Mouse (Mus musculus): ENCODE results near the gene Gna13. TPM values are rescaled to one million over a fixed set of nuclear protein-coding genes. Genes with fewer than 3 reads are reported as not detected.

The Gna13 gene
- polyA plus RNA-seq, 1 experiment from 2014 or later, result 27.0 TPM

DNA sequence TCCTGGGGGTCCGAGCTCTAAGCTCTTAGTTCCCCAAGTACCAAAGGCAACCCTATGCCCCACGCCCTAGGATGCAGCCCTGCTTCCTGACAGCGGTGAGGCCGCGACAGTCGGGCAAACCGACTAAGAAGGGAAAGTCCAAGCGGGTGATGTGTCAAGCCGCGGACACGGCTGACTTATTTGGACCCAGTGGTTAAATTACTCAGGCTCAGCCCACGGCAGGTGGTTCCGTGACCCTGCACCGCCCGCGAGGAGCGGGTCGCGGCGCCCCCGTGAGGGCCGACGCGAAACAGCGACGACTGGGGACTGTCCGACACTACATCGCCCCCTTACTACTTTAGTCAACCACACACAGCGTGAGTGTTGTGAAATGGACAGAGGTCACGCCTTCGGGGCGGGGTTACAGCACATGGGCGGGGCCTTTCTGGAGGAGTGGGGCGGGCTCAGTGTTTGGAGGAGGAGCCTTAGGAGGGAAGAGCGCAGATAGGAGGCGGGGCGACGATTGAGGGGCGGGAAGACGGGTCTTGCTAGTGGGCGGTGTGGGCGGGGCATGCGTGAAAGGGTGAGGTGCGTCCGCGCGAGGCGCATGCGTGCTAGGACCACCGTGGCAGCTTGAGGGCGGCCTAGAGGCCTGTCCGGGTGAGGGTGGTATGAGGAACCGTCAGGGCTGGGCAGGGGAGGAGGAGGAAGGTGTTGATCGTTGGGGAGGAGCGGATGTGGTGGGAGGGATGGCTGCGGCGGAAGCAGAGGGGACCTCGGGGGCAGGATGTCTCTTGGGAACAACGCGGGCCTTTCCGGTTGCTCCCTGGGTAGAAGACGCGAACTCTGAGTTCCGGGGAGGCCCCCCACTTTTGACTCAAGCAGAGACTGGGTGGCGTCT is 63.0 kb downstream of the Gna13 start, which contains the start of gene Amz2:
Gene Amz2, plus strand, starts transcription at position 555 of the 880 bp plus-strand sequence.
- ATAC-seq (ENCODE audit: insufficient number of reproducible peaks, insufficient read depth, low FRiP score, low read depth), result peak; percentile 97
- no peaks in the 10 kb centered on the region for H3K27me3 ChIP-seq (ENCODE audit: control insufficient read depth, insufficient read depth, low read length)

DNA sequence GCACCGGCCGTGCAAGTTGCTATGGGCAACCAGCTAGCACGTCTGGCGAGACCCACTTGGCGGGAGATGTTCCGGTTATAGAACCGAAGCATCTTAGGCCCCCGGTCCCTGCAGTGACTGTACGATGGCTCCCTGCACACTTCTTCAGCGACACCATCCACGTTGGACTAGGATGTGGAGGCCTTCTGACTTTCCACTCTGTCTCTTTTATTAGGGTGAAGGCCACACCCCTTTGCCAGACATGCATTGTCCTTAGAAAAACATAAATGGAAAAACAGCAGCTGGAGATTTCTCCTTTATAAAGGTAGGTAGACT is 63.6 kb downstream of the Gna13 start:
- peaks cover 3 to 10% of the 10 kb centered on the region in 2 experiments; a peak in 3 of 4 replicates for H3K4me1 ChIP-seq (ENCODE audit: control insufficient read depth in 2 of 2, insufficient read depth in 2 of 2, low read length in 2 of 2)
- peaks cover 28% of the 10 kb centered on the region for H3K36me3 ChIP-seq (ENCODE audit: control insufficient read depth, insufficient read depth, low read length)
- peak overlapping the region; percentile 71 for H3K4me2 ChIP-seq (ENCODE audit: low read length)
- no peak for ATAC-seq (ENCODE audit: insufficient number of reproducible peaks, insufficient read depth, low FRiP score, low read depth)
- under 1% methylated on average over 11 of the region's 11 CpGs for WGBS
- H3K9ac ChIP-seq (ENCODE audit: low read length), result peak overlapping the region; percentile 78
- H3K27me3 ChIP-seq (ENCODE audit: control insufficient read depth, insufficient read depth, low read length), result no peaks in the 10 kb centered on the region
- peak overlapping the region; percentile 79 to 87 for H3K27ac ChIP-seq (replicated peaks in 1 of 2; ENCODE audit: control insufficient read depth in 1 of 2, insufficient read depth in 1 of 2, low read depth in 2 of 2, low read length in 2 of 2)
- H3K4me3 ChIP-seq (ENCODE audit: control insufficient read depth in 1 of 2, insufficient read depth in 1 of 2, low read depth in 1 of 2, low read length in 2 of 2), result peak overlapping the region; percentile 59 to 82
- 0 out of 2 replicates have a peak, but pooled peaks cover 3% of the 10 kb centered on the region for H3K9me3 ChIP-seq (ENCODE audit: control insufficient read depth, low read length)

More for the DNA sequence above, 63.0 kb downstream of the Gna13 start, which contains the start of gene Amz2:
- Histone ChIP-seq H3K36me3 (ENCODE audit: control insufficient read depth, insufficient read depth, low read length) (peaks cover 24% of the 10 kb centered on the region), H3K4me1 (ENCODE audit: control insufficient read depth in 2 of 2, insufficient read depth in 2 of 2, low read length in 2 of 2) (peaks cover 2 to 8% of the 10 kb centered on the region in 2 experiments; a peak in 2 of 4 replicates), H3K4me3 (ENCODE audit: control insufficient read depth in 1 of 2, insufficient read depth in 1 of 2, low read depth in 1 of 2, low read length in 2 of 2) (peak within 1 kb of the TSS; percentile 59 to 82), H3K4me2 (ENCODE audit: low read length) (peak within 1 kb of the TSS; percentile 71), H3K27ac (replicated peaks in 1 of 2; ENCODE audit: control insufficient read depth in 1 of 2, insufficient read depth in 1 of 2, low read depth in 2 of 2, low read length in 2 of 2) (peak within 1 kb of the TSS; percentile 79 to 87), H3K9me3 (ENCODE audit: control insufficient read depth, low read length) (0 out of 2 replicates have a peak, but pooled peaks cover 3% of the 10 kb centered on the region), H3K9ac (ENCODE audit: low read length) (peak within 1 kb of the TSS; percentile 78)
- WGBS, result 1% methylated on average over 65 of the region's 65 CpGs

DNA sequence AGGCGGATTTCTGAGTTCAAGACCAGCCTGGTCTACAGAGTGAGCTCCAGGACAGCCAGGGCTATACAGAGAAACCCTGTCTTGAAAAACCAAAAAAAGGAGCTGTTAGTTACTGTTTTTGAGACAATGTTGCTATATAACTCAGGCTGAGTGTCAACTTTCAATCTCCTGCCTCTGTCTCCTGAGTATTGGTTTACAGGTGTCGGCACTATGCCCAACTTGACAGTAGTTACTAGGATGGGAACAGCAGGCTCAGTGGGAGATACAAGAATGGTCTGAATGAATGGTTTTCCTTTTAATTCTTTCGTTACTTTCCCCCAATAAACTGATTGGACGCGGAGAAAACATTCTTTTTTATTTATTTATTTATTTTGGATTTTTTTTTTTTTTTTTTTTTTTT is 64.7 kb downstream of the Gna13 start:
- H3K4me2 ChIP-seq (ENCODE audit: low read length), result no peak overlapping the region
- no peak overlapping the region for H3K27ac ChIP-seq (replicated peaks in 1 of 2; ENCODE audit: control insufficient read depth in 1 of 2, insufficient read depth in 1 of 2, low read depth in 2 of 2, low read length in 2 of 2)
- H3K36me3 ChIP-seq (ENCODE audit: control insufficient read depth, insufficient read depth, low read length), result peaks cover 28% of the 10 kb centered on the region
- H3K4me3 ChIP-seq (ENCODE audit: control insufficient read depth in 1 of 2, insufficient read depth in 1 of 2, low read depth in 1 of 2, low read length in 2 of 2), result no peak overlapping the region
- no peak overlapping the region for H3K9ac ChIP-seq (ENCODE audit: low read length)
- H3K9me3 ChIP-seq (ENCODE audit: control insufficient read depth, low read length), result no peaks in the 10 kb centered on the region
- ATAC-seq (ENCODE audit: insufficient number of reproducible peaks, insufficient read depth, low FRiP score, low read depth), result no peak
- WGBS, result 94% methylated on average over 5 of the region's 5 CpGs
- H3K4me1 ChIP-seq (ENCODE audit: control insufficient read depth in 2 of 2, insufficient read depth in 2 of 2, low read length in 2 of 2), result peaks cover 6 to 15% of the 10 kb centered on the region in 2 experiments; a peak in 3 of 4 replicates
- H3K27me3 ChIP-seq (ENCODE audit: control insufficient read depth, insufficient read depth, low read length), result no peaks in the 10 kb centered on the region

- H3K4me1 ChIP-seq (ENCODE audit: control insufficient read depth in 2 of 2, insufficient read depth in 2 of 2, low read length in 2 of 2), result peaks cover 5 to 9% of the 10 kb centered on the region in 2 experiments; a peak in 3 of 4 replicates
- H3K4me2 ChIP-seq (ENCODE audit: low read length), result no peak overlapping the region
- no peaks in the 10 kb centered on the region for H3K9me3 ChIP-seq (ENCODE audit: control insufficient read depth, low read length)
- peaks cover 64% of the 10 kb centered on the region for H3K36me3 ChIP-seq (ENCODE audit: control insufficient read depth, insufficient read depth, low read length)
- no peak overlapping the region for H3K4me3 ChIP-seq (ENCODE audit: control insufficient read depth in 1 of 2, insufficient read depth in 1 of 2, low read depth in 1 of 2, low read length in 2 of 2)
- H3K27me3 ChIP-seq (ENCODE audit: control insufficient read depth, insufficient read depth, low read length), result no peaks in the 10 kb centered on the region
- H3K9ac ChIP-seq (ENCODE audit: low read length), result no peak overlapping the region
- WGBS, result 89% methylated on average over 16 of the region's 16 CpGs
- H3K27ac ChIP-seq (replicated peaks in 1 of 2; ENCODE audit: control insufficient read depth in 1 of 2, insufficient read depth in 1 of 2, low read depth in 2 of 2, low read length in 2 of 2), result no peak overlapping the region
- ATAC-seq (ENCODE audit: insufficient number of reproducible peaks, insufficient read depth, low FRiP score, low read depth), result no peak
Measured at GRCm38 (mm10) chr11:109434233-109434798, 71.7 kb downstream of the Gna13 start.

DNA sequence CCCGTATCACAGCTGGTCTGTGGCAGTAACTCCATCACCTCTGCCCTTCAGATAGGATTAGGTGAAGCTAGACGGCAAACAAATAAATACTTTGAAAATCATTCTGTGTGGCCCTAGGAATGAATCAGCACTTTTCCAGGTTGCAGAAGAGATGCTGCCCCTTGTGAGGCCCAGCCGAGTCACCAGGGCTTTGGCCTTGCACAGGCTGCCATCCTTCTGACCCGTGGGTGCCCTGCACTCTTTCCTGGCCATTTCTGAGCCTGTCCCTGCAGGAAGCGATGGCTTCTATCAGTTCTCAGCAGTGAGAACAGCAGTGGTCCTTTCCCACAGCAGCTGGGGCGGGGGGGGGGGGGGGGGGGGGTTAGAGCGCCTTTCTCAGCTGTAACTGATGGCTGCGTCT is 74.3 kb downstream of the Gna13 start:
- Histone ChIP-seq H3K9me3 (ENCODE audit: control insufficient read depth, low read length) (no peaks in the 10 kb centered on the region), H3K4me2 (ENCODE audit: low read length) (no peak overlapping the region), H3K9ac (ENCODE audit: low read length) (no peak overlapping the region), H3K36me3 (ENCODE audit: control insufficient read depth, insufficient read depth, low read length) (peaks cover 46% of the 10 kb centered on the region), H3K27me3 (ENCODE audit: control insufficient read depth, insufficient read depth, low read length) (no peaks in the 10 kb centered on the region), H3K27ac (replicated peaks in 1 of 2; ENCODE audit: control insufficient read depth in 1 of 2, insufficient read depth in 1 of 2, low read depth in 2 of 2, low read length in 2 of 2) (no peak overlapping the region), H3K4me3 (ENCODE audit: control insufficient read depth in 1 of 2, insufficient read depth in 1 of 2, low read depth in 1 of 2, low read length in 2 of 2) (no peak overlapping the region), H3K4me1 (ENCODE audit: control insufficient read depth in 2 of 2, insufficient read depth in 2 of 2, low read length in 2 of 2) (peaks cover 2 to 15% of the 10 kb centered on the region in 2 experiments)
- no peak for ATAC-seq (ENCODE audit: insufficient number of reproducible peaks, insufficient read depth, low FRiP score, low read depth)
- WGBS, result 61% methylated on average over 7 of the region's 8 CpGs

DNA sequence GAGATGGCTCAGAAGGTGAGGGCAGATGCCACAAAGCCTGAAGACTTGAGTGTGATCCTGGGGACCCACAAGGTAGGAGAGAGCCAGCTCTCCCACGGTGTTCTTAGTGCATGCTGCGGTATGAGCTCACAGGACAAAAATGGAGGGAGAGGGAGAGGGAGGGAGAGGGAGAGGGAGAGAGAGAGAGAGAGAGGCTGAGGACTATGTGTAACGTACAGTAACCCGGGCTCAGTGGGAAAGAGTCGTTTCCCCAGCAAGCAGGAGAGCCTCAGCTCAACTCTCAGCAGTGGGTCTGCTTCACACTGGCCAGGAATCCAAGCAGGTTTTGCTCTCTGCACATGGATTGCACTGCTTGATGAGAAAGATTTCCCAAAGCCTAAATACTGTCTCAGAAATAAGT is 76.6 kb downstream of the Gna13 start:
- H3K27ac ChIP-seq (replicated peaks in 1 of 2; ENCODE audit: control insufficient read depth in 1 of 2, insufficient read depth in 1 of 2, low read depth in 2 of 2, low read length in 2 of 2), result peak overlapping the region in 1 of 2 experiments; percentile 56; a peak in 1 of 4 replicates
- H3K9ac ChIP-seq (ENCODE audit: low read length), result peak overlapping the region; percentile 77
- H3K4me1 ChIP-seq (ENCODE audit: control insufficient read depth in 2 of 2, insufficient read depth in 2 of 2, low read length in 2 of 2), result peaks cover 2 to 15% of the 10 kb centered on the region in 2 experiments
- no peak for ATAC-seq (ENCODE audit: insufficient number of reproducible peaks, insufficient read depth, low FRiP score, low read depth)
- 16% methylated on average over 5 of the region's 5 CpGs for WGBS
- H3K4me2 ChIP-seq (ENCODE audit: low read length), result peak overlapping the region; percentile 90
- H3K36me3 ChIP-seq (ENCODE audit: control insufficient read depth, insufficient read depth, low read length), result peaks cover 39% of the 10 kb centered on the region
- H3K27me3 ChIP-seq (ENCODE audit: control insufficient read depth, insufficient read depth, low read length), result no peaks in the 10 kb centered on the region
- peak overlapping the region in 1 of 2 experiments; percentile 59; a peak in 2 of 4 replicates for H3K4me3 ChIP-seq (ENCODE audit: control insufficient read depth in 1 of 2, insufficient read depth in 1 of 2, low read depth in 1 of 2, low read length in 2 of 2)
- no peaks in the 10 kb centered on the region for H3K9me3 ChIP-seq (ENCODE audit: control insufficient read depth, low read length)

DNA sequence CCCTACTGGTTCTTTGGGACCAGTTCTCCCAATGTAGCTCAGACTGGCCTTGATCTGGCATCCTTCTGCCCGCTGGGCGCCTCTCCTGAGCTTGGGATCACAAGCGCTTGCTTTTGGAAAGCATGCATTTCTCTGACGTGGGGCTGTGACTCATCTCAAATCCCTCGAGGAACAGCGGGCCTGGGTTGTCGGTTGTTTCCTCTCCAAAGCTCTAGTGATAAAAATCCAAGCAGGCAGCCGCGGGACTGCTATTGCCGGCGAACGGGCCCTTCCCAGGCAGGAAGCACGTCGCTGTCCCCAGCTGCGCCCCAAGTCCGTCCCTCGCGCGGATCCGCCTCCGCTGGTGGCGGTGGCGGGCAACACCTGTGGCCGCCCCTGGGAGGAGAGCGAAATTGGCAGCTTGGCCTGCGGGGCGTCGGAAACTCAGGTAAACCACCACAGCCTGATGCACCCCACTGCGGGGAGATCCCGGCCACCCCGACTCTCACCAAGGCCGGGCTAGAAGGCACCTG is 77.3 kb downstream of the Gna13 start:
- Histone ChIP-seq H3K4me2 (ENCODE audit: low read length) (peak overlapping the region; percentile 90), H3K9me3 (ENCODE audit: control insufficient read depth, low read length) (no peaks in the 10 kb centered on the region), H3K4me3 (ENCODE audit: control insufficient read depth in 1 of 2, insufficient read depth in 1 of 2, low read depth in 1 of 2, low read length in 2 of 2) (peak overlapping the region; percentile 59 to 73), H3K4me1 (ENCODE audit: control insufficient read depth in 2 of 2, insufficient read depth in 2 of 2, low read length in 2 of 2) (peaks cover 2 to 15% of the 10 kb centered on the region in 2 experiments), H3K27me3 (ENCODE audit: control insufficient read depth, insufficient read depth, low read length) (no peaks in the 10 kb centered on the region), H3K36me3 (ENCODE audit: control insufficient read depth, insufficient read depth, low read length) (peaks cover 33% of the 10 kb centered on the region), H3K9ac (ENCODE audit: low read length) (peak overlapping the region; percentile 77), H3K27ac (replicated peaks in 1 of 2; ENCODE audit: control insufficient read depth in 1 of 2, insufficient read depth in 1 of 2, low read depth in 2 of 2, low read length in 2 of 2) (peak overlapping the region; percentile 27 to 56; a peak in 3 of 4 replicates)
- ATAC-seq (ENCODE audit: insufficient number of reproducible peaks, insufficient read depth, low FRiP score, low read depth), result 0 out of 2 replicates have a peak, but pooled peaks have one; percentile 62
- WGBS, result under 1% methylated on average over 32 of the region's 32 CpGs

Data from heart, embryonic 14.5 days (tissue).